ENCODE assay signal across 15 mouse cellular contexts in genomic region chr15:81758701-81759100, GRCm38 (mm10). TPM values are rescaled to one million over a fixed set of nuclear protein-coding genes. Genes with fewer than 3 reads are reported as not detected.
DNase-seq lines count a peak whose midpoint lies in the region; ATAC-seq lines count a peak whose summit lies in the region.
"Had no signal": no experiment of that assay in that cellular context is flagged by ENCODE, and none has a peak within 500 bp of the region (broad histone marks: within the 10 kb centered on the region; RNA-seq: fewer than 3 reads in every experiment).

No protein-coding gene starts in this region.

- H3K4me3 ChIP-seq in kidney, embryonic 15.5 days (replicated peaks), result no peak overlapping the region
- H3K4me3 ChIP-seq in forebrain, embryonic 11.5 days (ENCODE audit: low read depth, low read length), result no peak overlapping the region
- H3K4me3 ChIP-seq in forebrain, embryonic 16.5 days (replicated peaks; ENCODE audit: low read length), result no peak overlapping the region
- H3K4me3 ChIP-seq: hindbrain, embryonic 15.5 days; left cerebral cortex, adult 2 months; lung, embryonic 15.5 days; midbrain, embryonic 13.5 days had no signal

- H3K9ac ChIP-seq in kidney, embryonic 15.5 days, result no peak overlapping the region
- H3K9ac ChIP-seq in forebrain, embryonic 11.5 days (ENCODE audit: low read length), result no peak overlapping the region
- no peak overlapping the region for H3K9ac ChIP-seq in forebrain, embryonic 16.5 days (replicated peaks; ENCODE audit: low read depth, low read length)
- H3K9ac ChIP-seq: hindbrain, embryonic 15.5 days; lung, embryonic 15.5 days; midbrain, embryonic 13.5 days had no signal

- H3K9me3 ChIP-seq in kidney, embryonic 15.5 days (replicated peaks), result no peaks in the 10 kb centered on the region
- H3K9me3 ChIP-seq in forebrain, embryonic 11.5 days (ENCODE audit: control insufficient read depth, low read length), result no peaks in the 10 kb centered on the region
- no peaks in the 10 kb centered on the region for H3K9me3 ChIP-seq in forebrain, embryonic 16.5 days (ENCODE audit: control insufficient read depth, low read length)
- H3K9me3 ChIP-seq: hindbrain, embryonic 15.5 days; lung, embryonic 15.5 days; midbrain, embryonic 13.5 days had no signal

- H3K4me2 ChIP-seq in kidney, embryonic 15.5 days, result no peak overlapping the region
- no peak overlapping the region for H3K4me2 ChIP-seq in forebrain, embryonic 11.5 days (ENCODE audit: low read depth, low read length, severe bottlenecking)
- no peak overlapping the region for H3K4me2 ChIP-seq in forebrain, embryonic 16.5 days (ENCODE audit: low read length)
- H3K4me2 ChIP-seq: hindbrain, embryonic 15.5 days; lung, embryonic 15.5 days; midbrain, embryonic 13.5 days had no signal

- 86% methylated on average over 5 of the region's 5 CpGs for whole genome bisulfite sequencing in kidney, embryonic 15.5 days
- WGBS in forebrain, embryonic 11.5 days, result 89% methylated on average over 5 of the region's 5 CpGs
- 71% methylated on average over 5 of the region's 5 CpGs for WGBS in forebrain, embryonic 16.5 days

- H3K36me3 ChIP-seq in kidney, embryonic 15.5 days, result peaks cover 27% of the 10 kb centered on the region
- peaks cover 2% of the 10 kb centered on the region; the same call in 1 of the 2 replicates for H3K36me3 ChIP-seq in forebrain, embryonic 11.5 days (ENCODE audit: control insufficient read depth, insufficient read depth, low read length)
- peaks cover 4% of the 10 kb centered on the region; the same call in 1 of the 2 replicates for H3K36me3 ChIP-seq in forebrain, embryonic 16.5 days (ENCODE audit: control insufficient read depth, insufficient read depth)
- H3K36me3 ChIP-seq: hindbrain, embryonic 15.5 days had no signal

- no peak for ATAC-seq in kidney, embryonic 15.5 days (replicated peaks; ENCODE audit: low FRiP score)
- no peak for ATAC-seq in forebrain, embryonic 11.5 days (replicated peaks; ENCODE audit: low FRiP score)
- ATAC-seq in forebrain, embryonic 16.5 days, result no peak
- ATAC-seq: CD4-positive, CD25-positive, alpha-beta regulatory T cell, adult 4 months; midbrain, embryonic 13.5 days had no signal

- no peaks in the 10 kb centered on the region for H3K27me3 ChIP-seq in kidney, embryonic 15.5 days
- H3K27me3 ChIP-seq in forebrain, embryonic 11.5 days (ENCODE audit: control insufficient read depth, insufficient read depth, low read length), result no peaks in the 10 kb centered on the region
- no peaks in the 10 kb centered on the region for H3K27me3 ChIP-seq in forebrain, embryonic 16.5 days (replicated peaks; ENCODE audit: control insufficient read depth, insufficient read depth, low read length)
- H3K27me3 ChIP-seq: hindbrain, embryonic 15.5 days; lung, embryonic 15.5 days; midbrain, embryonic 13.5 days had no signal

- peak; percentile 46 for DNase-seq in kidney, adult 9 months
- DNase-seq in Muller cell, postnatal 12 days (ENCODE audit: inconsistent ontology term), result peak; percentile 53
- peak; percentile 70 for DNase-seq in adrenal gland, postnatal 10 days
- peak; percentile 66 to 69 for DNase-seq in cerebellum, postnatal 14 days
- no peak for DNase-seq in forebrain, embryonic 11.5 days (ENCODE audit: low spot score)
- DNase-seq: gastrocnemius, postnatal 36 days; liver; thymus, postnatal 14 days had no signal

- peaks cover 6% of the 10 kb centered on the region; the same call in 1 of the 2 replicates for H3K4me1 ChIP-seq in kidney, embryonic 15.5 days
- H3K4me1 ChIP-seq in forebrain, embryonic 11.5 days (replicated peaks; ENCODE audit: control insufficient read depth, insufficient read depth, low read length), result no peaks in the 10 kb centered on the region
- H3K4me1 ChIP-seq in forebrain, embryonic 16.5 days (replicated peaks; ENCODE audit: control insufficient read depth, insufficient read depth, low read length), result no peaks in the 10 kb centered on the region; the same call in 1 of the 2 replicates
- H3K4me1 ChIP-seq: hindbrain, embryonic 15.5 days; lung, embryonic 15.5 days; midbrain, embryonic 13.5 days had no signal

- H3K27ac ChIP-seq in kidney, embryonic 15.5 days, result no peak overlapping the region
- no peak overlapping the region for H3K27ac ChIP-seq in forebrain, embryonic 11.5 days (ENCODE audit: low read depth, low read length)
- no peak overlapping the region for H3K27ac ChIP-seq in forebrain, embryonic 16.5 days (ENCODE audit: low read length)
- H3K27ac ChIP-seq: hindbrain, embryonic 15.5 days; left cerebral cortex, adult 2 months; lung, embryonic 15.5 days; midbrain, embryonic 13.5 days had no signal

RNA-seq across cellular contexts. Expression of gene Rangap1, which starts 13.4 kb away (rescaled TPM):
- polyA plus RNA-seq in kidney, embryonic 15.5 days (2015; fragmentation: Nextera tagmentation; extraction: Ambion mirVana), result 99.1 and 106 TPM in 2 replicates
- total RNA-seq in adrenal gland, postnatal 10 days (2021), result 10 to 100 TPM; 48.5 to 49.2 TPM
- polyA plus RNA-seq in forebrain, embryonic 11.5 days (2014; fragmentation: Nextera tagmentation; extraction: Ambion mirVana), result 172 and 188 TPM in 2 replicates
- 123 and 143 TPM in 2 replicates for polyA plus RNA-seq in forebrain, embryonic 16.5 days (2015; fragmentation: Nextera tagmentation; extraction: Ambion mirVana)

RNA-seq across cellular contexts. Expression of gene Zc3h7b, which starts 13.8 kb away (rescaled TPM):
- 34.8 and 37.4 TPM in 2 replicates for polyA plus RNA-seq in kidney, embryonic 15.5 days (2015; fragmentation: Nextera tagmentation; extraction: Ambion mirVana)
- total RNA-seq in adrenal gland, postnatal 10 days (2021), result 10 to 100 TPM; 73.2 to 78.2 TPM
- 50.1 and 57.6 TPM in 2 replicates for polyA plus RNA-seq in forebrain, embryonic 11.5 days (2014; fragmentation: Nextera tagmentation; extraction: Ambion mirVana)
- 58.6 and 59.1 TPM in 2 replicates for polyA plus RNA-seq in forebrain, embryonic 16.5 days (2015; fragmentation: Nextera tagmentation; extraction: Ambion mirVana)

RNA-seq across cellular contexts. Expression of gene Tef, which starts 43.5 kb away (rescaled TPM):
- polyA plus RNA-seq in kidney, embryonic 15.5 days (2015; fragmentation: Nextera tagmentation; extraction: Ambion mirVana), result 23.9 and 26.5 TPM in 2 replicates
- total RNA-seq in adrenal gland, postnatal 10 days (2021), result 10 to 100 TPM; 68.4 to 74.1 TPM
- polyA plus RNA-seq in forebrain, embryonic 11.5 days (2014; fragmentation: Nextera tagmentation; extraction: Ambion mirVana), result 16.8 and 17.4 TPM in 2 replicates
- 32.7 and 33.3 TPM in 2 replicates for polyA plus RNA-seq in forebrain, embryonic 16.5 days (2015; fragmentation: Nextera tagmentation; extraction: Ambion mirVana)
